Mouse (Mus musculus) gastrocnemius, postnatal 4 days (tissue): Measurements from ENCODE around the gene Il17c. TPM values are rescaled to one million over a fixed set of nuclear protein-coding genes. Genes with fewer than 3 reads are reported as not detected.

Source experiments
- DNase-seq, 2 experiments: peaks; one replicate each; pipeline ENCODE4 v3.0.0; 2021 to 2022; ENCODE audit warnings: low spot score in 2 of 2, mixed read lengths in 2 of 2
- total RNA-seq, 2 experiments: library from RNA; stranded (reverse); gene quantifications; 2 replicates each; pipeline ENCODE4 v1.2.3; 2021

Il17c gene
- total RNA-seq, 2 experiments from 2014 or later, result not detected

DNA sequence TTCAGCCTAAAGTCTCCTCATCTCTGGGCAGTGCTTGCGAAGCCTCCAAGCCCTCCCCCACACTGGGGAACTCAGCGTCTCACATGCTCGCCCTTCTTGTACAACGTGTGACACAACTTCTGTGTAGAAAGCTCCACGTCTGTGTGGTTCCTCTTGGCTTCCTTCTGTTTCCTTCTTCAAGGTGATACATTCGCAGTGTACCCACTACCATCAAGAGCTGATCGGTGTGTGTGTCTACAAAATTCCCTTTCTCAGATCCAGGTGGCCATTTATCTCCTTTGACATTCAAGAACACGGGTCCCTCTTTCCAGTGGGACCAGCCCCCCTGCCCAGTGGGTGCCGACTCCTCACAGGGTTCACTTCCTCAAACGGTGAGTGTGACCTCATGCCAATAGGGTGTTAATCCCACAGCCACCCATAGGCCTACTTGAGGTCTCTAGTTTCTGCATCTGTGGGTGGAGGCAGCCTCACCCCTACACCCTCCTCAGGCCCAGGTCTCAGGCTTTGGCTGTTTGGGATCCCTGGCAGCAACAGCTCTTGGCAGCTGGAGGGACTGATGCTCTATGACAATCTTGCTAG is 8.3 kb downstream of the Il17c start:
- peak in 1 of 2 experiments; percentile 17 for DNase-seq

GRCm38 (mm10) chr8:122430646-122431045 is 8.8 kb downstream of the Il17c start:
- no peak for DNase-seq

GRCm38 (mm10) chr8:122431694-122432442 is 10.0 kb downstream of the Il17c start:
- peak in 1 of 2 experiments; percentile 42 for DNase-seq

DNA sequence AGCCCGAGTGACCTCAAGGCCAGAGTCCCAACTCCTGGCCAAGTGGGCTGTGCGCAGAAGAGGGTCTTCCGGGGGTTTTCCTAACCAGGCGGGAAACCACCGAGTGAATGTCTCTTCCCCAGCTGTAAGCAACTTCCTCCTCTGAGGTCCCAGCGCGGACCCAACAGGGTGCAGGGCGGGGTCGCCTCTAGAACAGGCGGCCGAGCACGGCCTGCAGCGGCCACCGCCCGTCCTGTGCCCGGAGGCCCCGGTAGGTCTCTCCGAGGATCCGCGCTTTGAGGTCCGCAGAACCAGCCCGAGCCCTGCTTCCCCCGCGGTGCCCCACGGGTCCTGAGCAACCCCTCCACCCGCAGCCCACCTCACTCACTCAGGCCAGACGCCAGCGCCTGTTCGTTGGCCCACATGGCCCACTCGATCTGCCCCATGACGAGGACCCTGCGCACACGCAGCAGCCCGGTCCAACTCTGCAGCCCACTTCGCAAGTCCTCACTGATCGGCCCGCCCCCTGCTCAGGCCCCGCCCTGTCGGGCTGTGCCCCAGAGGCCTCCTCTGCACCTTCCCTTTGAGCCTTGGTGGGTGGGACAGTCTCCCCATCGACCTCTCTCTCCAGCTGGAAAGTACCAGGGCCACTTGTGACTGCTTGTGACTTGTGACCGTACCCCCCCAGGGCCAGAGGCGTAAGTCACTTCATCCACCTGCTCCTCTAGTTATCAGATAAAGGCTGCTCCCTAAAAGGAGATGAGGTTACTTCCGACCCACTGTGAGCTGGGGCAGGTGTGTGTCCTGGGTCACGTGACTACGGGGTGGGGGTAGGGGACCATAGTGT is 10.8 kb downstream of the Il17c start, which contains the start of gene Cyba:
TSS of gene Cyba (minus strand) at position 488 of the 826 bp plus-strand sequence.
- DNase-seq, result peak; percentile 55 to 75

DNA sequence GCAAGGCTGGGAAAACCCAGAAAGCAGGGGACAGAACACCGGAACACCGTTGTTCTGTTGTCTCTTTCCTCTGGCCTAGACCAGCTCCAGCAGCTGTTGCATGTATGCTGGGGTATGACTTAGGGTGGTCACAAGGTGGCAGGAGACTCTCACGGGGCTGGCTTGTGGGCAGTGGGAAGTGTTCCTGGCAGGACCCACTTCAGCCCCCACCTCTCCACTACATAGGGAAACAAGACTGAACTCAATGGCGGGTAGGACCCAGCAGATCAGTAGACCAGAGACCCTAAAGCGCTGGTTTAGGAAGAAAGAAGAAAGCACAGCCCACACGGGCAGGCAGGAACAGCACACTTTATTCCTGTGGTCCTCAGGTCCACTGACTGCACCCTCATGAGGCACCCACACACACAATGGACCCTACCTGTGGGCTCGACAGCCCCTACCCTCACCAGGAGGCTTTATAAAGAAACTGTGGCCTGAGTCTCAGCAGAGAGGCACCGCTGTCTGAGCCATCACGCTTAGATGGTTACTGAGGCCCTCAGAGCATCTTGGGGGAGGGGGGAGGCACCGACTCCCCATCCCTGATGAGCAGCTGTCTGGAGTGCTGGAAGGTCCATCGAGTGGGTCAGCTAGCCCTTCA is 11.6 kb downstream of the Il17c start:
- no peak for DNase-seq

GRCm38 (mm10) chr8:122435375-122435774 is 13.6 kb downstream of the Il17c start:
- no peak for DNase-seq

DNA sequence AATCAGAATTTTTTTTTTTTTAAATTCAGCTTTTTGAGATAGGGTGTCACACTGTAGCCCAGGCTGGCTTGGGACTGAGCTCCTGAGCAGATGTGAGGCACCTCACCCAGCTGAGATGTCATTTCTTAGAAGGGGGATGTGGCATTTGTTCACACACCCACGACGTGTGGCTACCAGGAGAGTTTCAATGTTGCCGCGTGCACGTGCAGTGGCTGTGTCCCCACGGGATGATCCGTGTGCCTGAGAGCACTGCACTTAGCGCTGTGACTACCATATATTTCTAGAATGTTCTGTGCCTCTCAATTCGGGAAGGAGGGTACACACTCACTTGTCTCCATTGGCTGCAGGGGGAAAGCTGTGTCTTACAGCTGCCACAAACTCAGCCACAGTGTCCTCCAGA is 14.3 kb downstream of the Il17c start:
- DNase-seq, result no peak

DNA sequence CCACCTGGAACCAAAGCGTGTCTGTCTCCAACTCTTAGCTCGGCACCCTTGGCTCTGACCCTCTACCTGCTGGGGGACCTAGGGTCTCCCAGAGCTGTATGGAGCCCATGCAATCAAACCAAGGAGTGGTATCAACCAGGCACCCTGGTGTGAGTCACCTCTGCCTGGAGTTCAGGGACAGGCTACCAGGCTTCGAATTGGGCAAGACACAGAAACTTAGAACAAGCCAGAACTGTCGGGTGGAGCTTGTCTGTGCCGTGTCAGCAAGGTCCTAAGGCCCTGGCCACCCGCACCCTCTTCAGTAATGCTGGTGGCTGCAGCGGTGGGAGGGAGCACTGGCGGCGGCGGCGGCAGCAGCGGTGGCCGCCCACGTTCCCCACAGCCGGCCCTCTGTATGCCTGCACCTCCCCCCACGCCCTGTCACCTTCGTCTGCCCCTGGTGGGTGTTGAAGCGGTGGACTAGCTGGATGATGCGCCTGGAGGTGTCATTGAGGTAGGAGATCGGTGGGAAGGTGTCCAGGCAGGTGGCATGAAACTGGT is 14.8 kb downstream of the Il17c start:
- no peak for DNase-seq

- no peak for DNase-seq
Measured at GRCm38 (mm10) chr8:122437708-122438331, 16.0 kb downstream of the Il17c start.

DNA sequence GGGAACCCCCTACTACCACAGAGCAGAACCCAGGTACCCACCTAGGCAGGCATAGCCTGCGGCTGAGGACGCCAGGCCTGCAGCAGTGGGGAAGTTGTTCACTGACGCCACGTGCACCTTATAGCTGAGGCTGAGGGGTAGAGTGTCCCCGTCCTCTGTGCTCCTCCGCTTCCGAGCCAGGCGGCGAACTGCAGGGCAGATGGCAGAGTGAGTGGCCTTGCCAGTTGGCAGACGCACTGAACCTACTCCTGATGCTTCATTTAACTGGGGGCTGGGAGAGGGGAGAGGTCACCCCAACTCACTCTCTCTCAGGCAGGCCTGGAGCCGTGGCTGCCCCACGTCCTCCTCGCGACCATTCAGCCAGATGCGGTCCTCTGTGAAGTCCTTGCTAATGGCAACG is 17.5 kb downstream of the Il17c start:
- no peak for DNase-seq

GRCm38 (mm10) chr8:122441326-122441725 is 19.5 kb downstream of the Il17c start:
- no peak for DNase-seq

DNA sequence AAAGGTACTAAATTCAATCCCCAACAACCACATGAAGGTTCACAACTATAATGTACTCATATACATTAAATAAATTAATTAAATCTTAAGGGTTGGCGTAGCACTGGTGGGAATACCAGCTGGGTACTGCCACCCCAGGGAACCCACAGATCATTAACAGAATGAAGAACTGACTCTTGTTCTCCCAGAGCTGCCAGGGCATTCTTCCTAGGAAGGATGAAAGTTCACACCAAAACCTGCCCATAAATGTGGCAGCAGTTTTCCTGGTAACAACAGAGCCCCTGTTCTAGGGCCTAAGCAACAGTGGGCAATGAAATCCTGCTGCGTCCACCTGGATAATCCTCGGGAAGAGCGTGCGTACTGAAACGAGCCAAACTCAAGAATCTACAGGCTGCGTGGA is 20.5 kb downstream of the Il17c start:
- DNase-seq, result no peak

- DNase-seq, result no peak
Measured at GRCm38 (mm10) chr8:122442781-122443180, 21.0 kb downstream of the Il17c start.

DNA sequence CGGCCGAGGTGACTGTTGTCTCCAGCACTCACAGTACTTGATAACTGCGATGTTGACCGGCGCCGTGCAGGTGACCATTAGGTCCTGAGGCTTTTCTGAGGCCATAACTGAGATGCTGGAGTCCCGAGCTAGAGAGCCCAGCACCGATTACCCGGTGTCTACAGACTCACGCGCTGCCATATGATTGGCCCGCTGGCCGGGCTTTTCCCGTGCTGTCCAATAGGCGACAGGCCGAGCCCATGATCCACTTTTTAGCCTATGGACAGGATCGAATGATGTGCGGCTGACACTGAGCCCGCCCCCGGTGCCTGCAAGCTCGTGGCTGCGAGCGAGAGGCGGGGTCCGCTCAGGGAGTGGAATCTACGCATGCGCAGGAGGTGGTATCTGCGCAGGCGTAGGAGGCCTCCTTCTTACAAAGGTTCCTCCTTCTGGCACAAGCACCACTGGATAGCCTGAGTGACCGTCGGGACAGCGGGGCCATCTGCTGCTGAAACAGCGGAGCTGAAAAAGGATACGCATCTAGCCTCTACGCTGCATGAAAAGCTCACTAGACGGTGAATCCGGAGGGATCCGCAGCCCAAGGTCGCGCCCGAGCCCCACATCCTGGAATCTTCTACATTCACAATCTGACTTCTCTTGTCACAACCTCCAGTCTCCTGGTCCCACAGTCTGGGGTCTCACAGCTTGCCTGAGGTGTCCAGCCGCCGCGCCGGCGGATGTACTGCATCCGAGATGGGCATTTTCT is 21.6 kb downstream of the Il17c start, which contains the start of gene Mvd:
TSS of gene Mvd (minus strand) at position 161 of the 745 bp plus-strand sequence.
- DNase-seq, result peak; percentile 97 to 99

GRCm38 (mm10) chr8:122444058-122444748 is 22.4 kb downstream of the Il17c start:
- peak in 1 of 2 experiments; percentile 80 for DNase-seq

- no peak for DNase-seq
Measured at GRCm38 (mm10) chr8:122445203-122445602, 23.4 kb downstream of the Il17c start.

DNA sequence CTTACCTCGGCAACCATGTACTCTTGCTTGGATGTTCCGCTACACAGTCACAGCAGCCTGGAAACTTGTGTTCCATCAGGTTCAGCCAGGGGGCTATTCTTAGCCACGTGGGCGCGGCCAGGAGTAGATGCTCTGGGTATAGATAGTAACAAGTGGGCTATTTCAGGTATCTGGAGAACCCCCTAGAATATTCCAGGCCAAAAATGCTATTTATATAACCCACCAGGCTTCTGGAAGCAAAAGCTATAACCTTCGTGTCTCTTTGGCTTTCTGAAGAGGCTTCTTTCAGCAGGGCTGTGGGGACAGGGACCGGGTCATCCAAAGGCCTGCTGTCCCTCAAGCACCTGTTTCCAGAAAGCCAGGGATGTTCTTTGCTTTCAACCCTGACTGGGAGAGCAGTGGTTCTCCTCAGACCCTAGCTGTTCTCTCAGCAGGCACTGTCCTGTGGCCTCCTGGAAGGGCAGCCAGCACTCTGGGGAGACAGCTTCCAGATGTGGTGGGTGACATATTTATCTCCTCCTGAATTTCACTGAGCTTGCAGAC is 29.4 kb downstream of the Il17c start:
- no peak for DNase-seq

DNA sequence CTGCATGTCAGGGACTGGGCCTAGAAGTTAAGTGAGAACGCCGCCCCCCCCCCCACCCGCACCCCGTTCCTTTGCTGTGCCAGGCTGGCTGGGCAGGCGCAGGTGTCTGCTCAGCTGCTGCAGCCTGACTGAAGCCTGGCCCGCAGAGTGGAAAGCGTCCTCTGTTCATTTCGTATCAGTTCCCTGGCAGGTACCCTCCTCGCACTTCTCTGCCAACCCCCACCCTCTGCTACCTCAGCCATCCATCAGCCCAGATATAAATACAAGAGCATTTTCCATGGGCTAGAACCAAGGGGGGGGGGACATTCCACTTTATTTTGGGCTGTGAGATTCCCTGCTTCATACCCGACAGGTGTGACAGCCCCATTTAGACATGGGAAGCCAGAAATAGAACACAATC is 30.3 kb downstream of the Il17c start:
- no peak for DNase-seq

- no peak for DNase-seq
Measured at GRCm38 (mm10) chr8:122454409-122454808, 32.6 kb downstream of the Il17c start.
